Mouse (Mus musculus): ENCODE data around the gene A830018L16Rik.

DNA sequence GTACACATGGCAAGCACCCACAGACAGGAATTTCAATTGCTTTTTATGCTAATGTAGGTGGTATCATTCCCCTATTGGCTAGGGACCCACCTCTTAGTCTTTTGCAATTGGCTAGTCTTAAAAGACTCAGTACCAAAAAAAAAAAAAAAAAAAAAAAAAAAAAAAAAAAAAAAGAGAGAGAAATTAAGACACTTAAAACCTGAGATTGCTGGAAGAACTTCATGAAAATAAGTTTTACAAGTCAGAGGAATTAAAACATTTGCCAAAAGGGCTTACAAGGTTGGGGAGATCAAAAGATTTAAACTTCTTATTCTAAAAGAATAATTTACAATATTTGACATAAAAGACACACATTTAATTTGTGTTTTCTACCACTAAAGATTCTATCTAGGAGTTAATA, 336.2 kb downstream of the A830018L16Rik start:
- TF ChIP-seq CTCF (IDR thresholded peaks at IDR 0.05; ENCODE audit: insufficient read depth, low read depth, low read length), result no peak
- TF ChIP-seq POLR2A (IDR thresholded peaks at IDR 0.05; ENCODE audit: insufficient read depth, low read depth, low read length), result no peak
